Mouse (Mus musculus): ENCODE data around the gene Hoxa7. TPM values are rescaled to one million over a fixed set of nuclear protein-coding genes. Genes with fewer than 3 reads are reported as not detected.

The Hoxa7 gene
- polyA plus RNA-seq, 1 experiment from 2014 or later = 14.7 TPM

- Histone ChIP-seq H3K4me2 (ENCODE audit: low read depth, severe bottlenecking) (no peak overlapping the region), H3K27ac (replicated peaks; ENCODE audit: low read depth, low read length) (peak overlapping the region; percentile 69; the same call in 1 of the 2 replicates), H3K36me3 (ENCODE audit: control insufficient read depth, insufficient read depth, low read length) (no peaks in the 10 kb centered on the region), H3K9me3 (ENCODE audit: control insufficient read depth, low read length) (no peaks in the 10 kb centered on the region), H3K4me1 (ENCODE audit: control insufficient read depth, insufficient read depth, low read length) (peaks cover 68% of the 10 kb centered on the region), H3K27me3 (ENCODE audit: control insufficient read depth, insufficient read depth, low read length) (peaks cover 15% of the 10 kb centered on the region), H3K4me3 (ENCODE audit: low read depth, low read length) (no peak overlapping the region), H3K9ac (ENCODE audit: low read length) (no peak overlapping the region)
- 15% methylated on average over 1 of the region's 1 CpGs for WGBS
- ATAC-seq (ENCODE audit: insufficient number of reproducible peaks, low FRiP score, low TSS enrichment, low read depth) = no peak
- DNase-seq (ENCODE audit: low spot score) = no peak
These were observed 38.9 kb downstream of the Hoxa7 start for GRCm38 (mm10) chr6:52182793-52183192.

GRCm38 (mm10) chr6:52182030-52182429 lies 39.6 kb downstream of the Hoxa7 start:
- H3K9me3 ChIP-seq (ENCODE audit: control insufficient read depth, low read length) = no peaks in the 10 kb centered on the region
- ATAC-seq (ENCODE audit: insufficient number of reproducible peaks, low FRiP score, low TSS enrichment, low read depth) (no peak), DNase-seq (ENCODE audit: low spot score) (no peak)
- H3K27ac ChIP-seq (replicated peaks; ENCODE audit: low read depth, low read length) = no peak overlapping the region
- peaks cover 73% of the 10 kb centered on the region for H3K4me1 ChIP-seq (ENCODE audit: control insufficient read depth, insufficient read depth, low read length)
- no peak overlapping the region for H3K9ac ChIP-seq (ENCODE audit: low read length)
- no peak overlapping the region for H3K4me3 ChIP-seq (ENCODE audit: low read depth, low read length)
- no peak overlapping the region for H3K4me2 ChIP-seq (ENCODE audit: low read depth, severe bottlenecking)
- WGBS = 23% methylated on average over 2 of the region's 2 CpGs
- H3K36me3 ChIP-seq (ENCODE audit: control insufficient read depth, insufficient read depth, low read length) = no peaks in the 10 kb centered on the region
- H3K27me3 ChIP-seq (ENCODE audit: control insufficient read depth, insufficient read depth, low read length) = peaks cover 14% of the 10 kb centered on the region

GRCm38 (mm10) chr6:52180726-52181125 lies 40.9 kb downstream of the Hoxa7 start:
- H3K27ac ChIP-seq (replicated peaks; ENCODE audit: low read depth, low read length) = 0 out of 2 replicates have a peak overlapping the region, but pooled peaks have one; percentile 8
- H3K9ac ChIP-seq (ENCODE audit: low read length) = 0 out of 2 replicates have a peak overlapping the region, but pooled peaks have one; percentile 7
- H3K4me2 ChIP-seq (ENCODE audit: low read depth, severe bottlenecking) = no peak overlapping the region
- H3K9me3 ChIP-seq (ENCODE audit: control insufficient read depth, low read length) = no peaks in the 10 kb centered on the region
- 29% methylated on average over 3 of the region's 3 CpGs for WGBS
- DNase-seq (ENCODE audit: low spot score) (no peak), ATAC-seq (ENCODE audit: insufficient number of reproducible peaks, low FRiP score, low TSS enrichment, low read depth) (no peak)
- peaks cover 12% of the 10 kb centered on the region for H3K27me3 ChIP-seq (ENCODE audit: control insufficient read depth, insufficient read depth, low read length)
- no peaks in the 10 kb centered on the region for H3K36me3 ChIP-seq (ENCODE audit: control insufficient read depth, insufficient read depth, low read length)
- no peak overlapping the region for H3K4me3 ChIP-seq (ENCODE audit: low read depth, low read length)
- peaks cover 78% of the 10 kb centered on the region for H3K4me1 ChIP-seq (ENCODE audit: control insufficient read depth, insufficient read depth, low read length)

- Histone ChIP-seq H3K4me2 (ENCODE audit: low read depth, severe bottlenecking) (peak overlapping the region; percentile 8; the same call in 1 of the 2 replicates), H3K9me3 (ENCODE audit: control insufficient read depth, low read length) (no peaks in the 10 kb centered on the region), H3K36me3 (ENCODE audit: control insufficient read depth, insufficient read depth, low read length) (no peaks in the 10 kb centered on the region), H3K27me3 (ENCODE audit: control insufficient read depth, insufficient read depth, low read length) (peaks cover 12% of the 10 kb centered on the region), H3K4me1 (ENCODE audit: control insufficient read depth, insufficient read depth, low read length) (peaks cover 78% of the 10 kb centered on the region), H3K4me3 (ENCODE audit: low read depth, low read length) (0 out of 2 replicates have a peak overlapping the region, but pooled peaks have one; percentile 5), H3K9ac (ENCODE audit: low read length) (no peak overlapping the region), H3K27ac (replicated peaks; ENCODE audit: low read depth, low read length) (peak overlapping the region; percentile 8; the same call in 1 of the 2 replicates)
- DNase-seq (ENCODE audit: low spot score) (no peak), ATAC-seq (ENCODE audit: insufficient number of reproducible peaks, low FRiP score, low TSS enrichment, low read depth) (no peak)
- 12% methylated on average over 11 of the region's 11 CpGs for WGBS
These were observed 41.4 kb downstream of the Hoxa7 start for GRCm38 (mm10) chr6:52180213-52180710.

- Histone ChIP-seq H3K4me3 (ENCODE audit: low read depth, low read length) (0 out of 2 replicates have a peak overlapping the region, but pooled peaks have one; percentile 5), H3K4me1 (ENCODE audit: control insufficient read depth, insufficient read depth, low read length) (peaks cover 75% of the 10 kb centered on the region), H3K36me3 (ENCODE audit: control insufficient read depth, insufficient read depth, low read length) (no peaks in the 10 kb centered on the region), H3K9me3 (ENCODE audit: control insufficient read depth, low read length) (no peaks in the 10 kb centered on the region), H3K27ac (replicated peaks; ENCODE audit: low read depth, low read length) (no peak overlapping the region; the same call in 1 of the 2 replicates), H3K4me2 (ENCODE audit: low read depth, severe bottlenecking) (peak overlapping the region; percentile 8; the same call in 1 of the 2 replicates), H3K9ac (ENCODE audit: low read length) (no peak overlapping the region), H3K27me3 (ENCODE audit: control insufficient read depth, insufficient read depth, low read length) (peaks cover 11% of the 10 kb centered on the region)
- WGBS = 4% methylated on average over 10 of the region's 10 CpGs
- DNase-seq (ENCODE audit: low spot score) (peak; percentile 22), ATAC-seq (ENCODE audit: insufficient number of reproducible peaks, low FRiP score, low TSS enrichment, low read depth) (no peak)
These were observed 42.0 kb downstream of the Hoxa7 start for GRCm38 (mm10) chr6:52179690-52180089.

GRCm38 (mm10) chr6:52178918-52179665 lies 42.6 kb downstream of the Hoxa7 start:
- ATAC-seq (ENCODE audit: insufficient number of reproducible peaks, low FRiP score, low TSS enrichment, low read depth) (no peak), DNase-seq (ENCODE audit: low spot score) (peak; percentile 34)
- Histone ChIP-seq H3K4me1 (ENCODE audit: control insufficient read depth, insufficient read depth, low read length) (peaks cover 69% of the 10 kb centered on the region), H3K4me2 (ENCODE audit: low read depth, severe bottlenecking) (peak overlapping the region; percentile 8; the same call in 1 of the 2 replicates), H3K36me3 (ENCODE audit: control insufficient read depth, insufficient read depth, low read length) (no peaks in the 10 kb centered on the region), H3K9ac (ENCODE audit: low read length) (no peak overlapping the region; the same call in 1 of the 2 replicates), H3K9me3 (ENCODE audit: control insufficient read depth, low read length) (no peaks in the 10 kb centered on the region), H3K27ac (replicated peaks; ENCODE audit: low read depth, low read length) (no peak overlapping the region), H3K4me3 (ENCODE audit: low read depth, low read length) (no peak overlapping the region), H3K27me3 (ENCODE audit: control insufficient read depth, insufficient read depth, low read length) (peaks cover 10% of the 10 kb centered on the region)
- 14% methylated on average over 4 of the region's 4 CpGs for WGBS

- DNase-seq (ENCODE audit: low spot score) = peak; percentile 45
- no peak for ATAC-seq (ENCODE audit: insufficient number of reproducible peaks, low FRiP score, low TSS enrichment, low read depth)
- 3% methylated on average over 9 of the region's 9 CpGs for WGBS
- Histone ChIP-seq H3K27me3 (ENCODE audit: control insufficient read depth, insufficient read depth, low read length) (peaks cover 10% of the 10 kb centered on the region), H3K4me1 (ENCODE audit: control insufficient read depth, insufficient read depth, low read length) (peaks cover 59% of the 10 kb centered on the region), H3K4me3 (ENCODE audit: low read depth, low read length) (no peak overlapping the region), H3K36me3 (ENCODE audit: control insufficient read depth, insufficient read depth, low read length) (no peaks in the 10 kb centered on the region), H3K9ac (ENCODE audit: low read length) (no peak overlapping the region), H3K9me3 (ENCODE audit: control insufficient read depth, low read length) (no peaks in the 10 kb centered on the region), H3K27ac (replicated peaks; ENCODE audit: low read depth, low read length) (peak overlapping the region; percentile 8; the same call in 1 of the 2 replicates), H3K4me2 (ENCODE audit: low read depth, severe bottlenecking) (peak overlapping the region; percentile 61; the same call in 1 of the 2 replicates)
These were observed 43.8 kb downstream of the Hoxa7 start for GRCm38 (mm10) chr6:52177806-52178205.

- Histone ChIP-seq H3K4me2 (ENCODE audit: low read depth, severe bottlenecking) (peak within 1 kb of the TSS; percentile 61), H3K9ac (ENCODE audit: low read length) (peak within 1 kb of the TSS; percentile 43), H3K36me3 (ENCODE audit: control insufficient read depth, insufficient read depth, low read length) (no peaks in the 10 kb centered on the region), H3K9me3 (ENCODE audit: control insufficient read depth, low read length) (no peaks in the 10 kb centered on the region), H3K27me3 (ENCODE audit: control insufficient read depth, insufficient read depth, low read length) (peaks cover 10% of the 10 kb centered on the region), H3K27ac (replicated peaks; ENCODE audit: low read depth, low read length) (peak within 1 kb of the TSS; percentile 8; the same call in 1 of the 2 replicates), H3K4me1 (ENCODE audit: control insufficient read depth, insufficient read depth, low read length) (peaks cover 64% of the 10 kb centered on the region), H3K4me3 (ENCODE audit: low read depth, low read length) (peak within 1 kb of the TSS; percentile 42)
- DNase-seq (ENCODE audit: low spot score) = peak; percentile 80
- WGBS = under 1% methylated on average over 36 of the region's 36 CpGs
- no peak for ATAC-seq (ENCODE audit: insufficient number of reproducible peaks, low FRiP score, low TSS enrichment, low read depth)
These were observed 44.5 kb downstream of the Hoxa7 start, which contains the start of gene 5730596B20Rik for GRCm38 (mm10) chr6:52177061-52177735. TSS of gene 5730596B20Rik (plus strand) at chr6:52177498.
